ENCODE assay signal across 16 mouse cellular contexts in the genomic region with DNA sequence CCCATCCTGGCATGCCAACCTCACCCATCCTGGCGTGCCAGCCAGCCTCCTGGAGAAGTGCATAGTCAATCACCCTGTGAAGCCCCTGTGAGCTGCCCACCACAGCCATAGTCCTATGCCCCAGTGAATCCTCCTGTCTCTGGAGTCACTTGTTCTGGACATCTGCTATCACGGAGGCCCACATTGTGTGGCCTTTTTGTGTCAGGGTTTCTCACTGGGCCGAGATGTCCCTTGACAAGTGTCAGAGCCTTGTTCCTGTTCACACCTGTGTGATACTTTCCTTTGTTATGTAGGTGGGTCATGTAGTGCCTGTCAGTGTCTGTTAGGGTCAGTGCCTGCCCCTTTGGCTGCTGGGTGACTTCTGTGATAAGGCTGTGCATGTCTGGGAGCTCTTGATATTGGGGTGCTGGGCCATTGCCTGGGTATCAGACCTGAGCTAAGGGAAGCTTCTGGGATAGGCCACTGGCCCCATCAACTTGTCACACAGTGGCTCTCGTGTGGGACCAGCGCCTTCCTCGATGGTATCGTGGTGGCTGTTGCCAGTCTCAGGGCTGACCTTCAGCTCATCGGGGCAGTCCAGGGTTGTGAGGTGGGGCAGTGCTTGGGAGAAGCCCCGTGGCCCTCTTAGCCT. TPM values are rescaled to one million over a fixed set of nuclear protein-coding genes. Genes with fewer than 3 reads are reported as not detected.
DNase-seq lines count a peak whose midpoint lies in the region; ATAC-seq and TF ChIP-seq lines count a peak whose summit lies in the region.
"Had no signal": no experiment of that assay in that cellular context is flagged by ENCODE, and none has a peak within 500 bp of the region (broad histone marks: within the 10 kb centered on the region; RNA-seq: fewer than 3 reads in every experiment).

No protein-coding gene starts in this region.

- 95% methylated on average over 9 of the region's 9 CpGs for WGBS in forebrain, embryonic 15.5 days

- TF ChIP-seq CTCF in gastrocnemius, adult 2 months (IDR thresholded peaks at IDR 0.05), result no peak

- no peak overlapping the region for H3K27ac ChIP-seq in gastrocnemius, adult 2 months
- H3K27ac ChIP-seq in forebrain, embryonic 15.5 days (replicated peaks), result no peak overlapping the region
- H3K27ac ChIP-seq: forebrain, embryonic 10.5 days; heart, adult 2 months; hindbrain, embryonic 15.5 days; limb, embryonic 15.5 days had no signal

- no peak overlapping the region for H3K4me2 ChIP-seq in forebrain, embryonic 15.5 days (replicated peaks)
- H3K4me2 ChIP-seq: hindbrain, embryonic 15.5 days; limb, embryonic 15.5 days had no signal

- no peaks in the 10 kb centered on the region for H3K27me3 ChIP-seq in megakaryocyte, embryonic 14.5 days (replicated peaks)
- H3K27me3 ChIP-seq in erythroblast, embryonic 14.5 days (ENCODE audit: control insufficient read depth), result no peaks in the 10 kb centered on the region
- H3K27me3 ChIP-seq in forebrain, embryonic 15.5 days, result no peaks in the 10 kb centered on the region
- H3K27me3 ChIP-seq: hindbrain, embryonic 15.5 days; limb, embryonic 15.5 days had no signal

- no peak overlapping the region for H3K4me3 ChIP-seq in gastrocnemius, adult 2 months
- H3K4me3 ChIP-seq in megakaryocyte, embryonic 14.5 days (replicated peaks), result peak overlapping the region; percentile 67
- peak overlapping the region; percentile 51 for H3K4me3 ChIP-seq in erythroblast, embryonic 14.5 days (replicated peaks)
- no peak overlapping the region for H3K4me3 ChIP-seq in forebrain, embryonic 15.5 days
- H3K4me3 ChIP-seq: heart, adult 2 months; hindbrain, embryonic 15.5 days; limb, embryonic 15.5 days had no signal

- intact Hi-C loops in gastrocnemius, adult 2 months (cut with DNase I), result no loop called here

- no peaks in the 10 kb centered on the region for H3K9me3 ChIP-seq in megakaryocyte, embryonic 14.5 days
- peaks cover 9% of the 10 kb centered on the region for H3K9me3 ChIP-seq in erythroblast, embryonic 14.5 days (ENCODE audit: control insufficient read depth, low read length)
- H3K9me3 ChIP-seq in forebrain, embryonic 15.5 days, result no peaks in the 10 kb centered on the region
- H3K9me3 ChIP-seq: forebrain, embryonic 10.5 days; hindbrain, embryonic 15.5 days; limb, embryonic 15.5 days had no signal

- DNase-seq in gastrocnemius, adult 2 months, result peak; percentile 18
- DNase-seq in gastrocnemius, postnatal 4 days (ENCODE audit: low spot score in 2 of 2), result no peak
- DNase-seq in urinary bladder, adult 2 months (ENCODE audit: low spot score), result no peak
- DNase-seq: adrenal gland, adult 8-10 months; cerebellum, adult 9-11 months; heart, adult 2 months; kidney, adult 9 months; right cerebral cortex, adult 18-20 months had no signal

- peaks cover 91% of the 10 kb centered on the region for H3K4me1 ChIP-seq in megakaryocyte, embryonic 14.5 days
- H3K4me1 ChIP-seq in erythroblast, embryonic 14.5 days (ENCODE audit: control insufficient read depth), result peaks cover 97% of the 10 kb centered on the region
- peaks cover 13% of the 10 kb centered on the region for H3K4me1 ChIP-seq in forebrain, embryonic 15.5 days

- peaks cover 98% of the 10 kb centered on the region for H3K36me3 ChIP-seq in megakaryocyte, embryonic 14.5 days (replicated peaks; ENCODE audit: low read length)
- H3K36me3 ChIP-seq in erythroblast, embryonic 14.5 days (ENCODE audit: control insufficient read depth), result peaks cover 100% of the 10 kb centered on the region
- H3K36me3 ChIP-seq in forebrain, embryonic 15.5 days, result peaks cover 41% of the 10 kb centered on the region

- ATAC-seq in megakaryocyte, adult 5-6 weeks (ENCODE audit: poor library complexity, severe bottlenecking), result no peak
- ATAC-seq in megakaryocyte progenitor cell, adult 5-6 weeks (replicated peaks; ENCODE audit: poor library complexity), result peak; percentile 85
- no peak for ATAC-seq in forebrain, embryonic 15.5 days (replicated peaks)

- no peak overlapping the region for H3K9ac ChIP-seq in forebrain, embryonic 15.5 days (replicated peaks)
- H3K9ac ChIP-seq: hindbrain, embryonic 15.5 days; limb, embryonic 15.5 days had no signal

RNA-seq across cellular contexts. Expression of a gene that starts 8.4 kb away (rescaled TPM):
- 100 to 1,000 TPM; 144 to 153 TPM for total RNA-seq in gastrocnemius, adult 2 months (2021)
- total RNA-seq in gastrocnemius, postnatal 4 days (2021), result 100 to 1,000 TPM; 116 to 125 TPM
- polyA plus RNA-seq in megakaryocyte, embryonic 14.5 days (2012; ENCODE audit: insufficient read depth, low replicate concordance), result 153 and 200 TPM in 2 replicates
- total RNA-seq in megakaryocyte, adult 5-6 weeks (2015), result 58.0 and 60.7 TPM in 2 replicates
- total RNA-seq in megakaryocyte, adult 5-6 weeks (2017), result 142 and 146 TPM in 2 replicates
- polyA plus RNA-seq in erythroblast, embryonic 14.5 days (2012), result 69.2 and 71.6 TPM in 2 replicates
- 71.7 and 81.1 TPM in 2 replicates for total RNA-seq in megakaryocyte progenitor cell, adult 5-6 weeks (2015)
- 159 and 172 TPM in 2 replicates for total RNA-seq in megakaryocyte progenitor cell, adult 5-6 weeks (2017)
- 20.3 and 21.5 TPM in 2 replicates for polyA plus RNA-seq in forebrain, embryonic 15.5 days (2015; fragmentation: Nextera tagmentation; extraction: Ambion mirVana)
- polyA plus RNA-seq in urinary bladder, adult 2 months (2012; rRNA removed), result 77.3 and 89.9 TPM in 2 replicates

RNA-seq across cellular contexts. Expression of a gene that starts 14.4 kb away (rescaled TPM):
- total RNA-seq in gastrocnemius, adult 2 months (2021), result 100 to 1,000 TPM; 535 to 725 TPM
- total RNA-seq in gastrocnemius, postnatal 4 days (2021), result 100 to 1,000 TPM; 522 to 564 TPM
- 1,192 and 1,533 TPM in 2 replicates for polyA plus RNA-seq in megakaryocyte, embryonic 14.5 days (2012; ENCODE audit: insufficient read depth, low replicate concordance)
- total RNA-seq in megakaryocyte, adult 5-6 weeks (2015), result 161 and 162 TPM in 2 replicates
- total RNA-seq in megakaryocyte, adult 5-6 weeks (2017), result 31.0 and 34.7 TPM in 2 replicates
- polyA plus RNA-seq in erythroblast, embryonic 14.5 days (2012), result 139 and 144 TPM in 2 replicates
- total RNA-seq in megakaryocyte progenitor cell, adult 5-6 weeks (2015), result 187 and 199 TPM in 2 replicates
- total RNA-seq in megakaryocyte progenitor cell, adult 5-6 weeks (2017), result 37.6 and 39.3 TPM in 2 replicates
- 437 and 444 TPM in 2 replicates for polyA plus RNA-seq in forebrain, embryonic 15.5 days (2015; fragmentation: Nextera tagmentation; extraction: Ambion mirVana)
- 367 and 372 TPM in 2 replicates for polyA plus RNA-seq in urinary bladder, adult 2 months (2012; rRNA removed)

RNA-seq across cellular contexts. Expression of a gene that starts 16.6 kb away (rescaled TPM):
- total RNA-seq in gastrocnemius, adult 2 months (2021), result 1 to 10 TPM; 1.8 to 2.3 TPM
- 1 to 10 TPM; 2.2 to 2.7 TPM for total RNA-seq in gastrocnemius, postnatal 4 days (2021)
- 4.8 and 11.7 TPM in 2 replicates for polyA plus RNA-seq in megakaryocyte, embryonic 14.5 days (2012; ENCODE audit: insufficient read depth, low replicate concordance)
- total RNA-seq in megakaryocyte, adult 5-6 weeks (2015), result 1.6 and 2.2 TPM in 2 replicates
- total RNA-seq in megakaryocyte, adult 5-6 weeks (2017), result 1.4 TPM in 1 of 2 replicates, not detected in the other
- polyA plus RNA-seq in erythroblast, embryonic 14.5 days (2012), result 0.15 and 0.52 TPM in 2 replicates
- 3.8 and 4.8 TPM in 2 replicates for total RNA-seq in megakaryocyte progenitor cell, adult 5-6 weeks (2015)
- 2.0 and 2.2 TPM in 2 replicates for total RNA-seq in megakaryocyte progenitor cell, adult 5-6 weeks (2017)
- 29.7 and 39.5 TPM in 2 replicates for polyA plus RNA-seq in forebrain, embryonic 15.5 days (2015; fragmentation: Nextera tagmentation; extraction: Ambion mirVana)
- polyA plus RNA-seq in urinary bladder, adult 2 months (2012; rRNA removed), result 9.2 and 12.2 TPM in 2 replicates

RNA-seq across cellular contexts. Expression of a gene that starts 18.7 kb away (rescaled TPM):
- 1 to 10 TPM; 6.2 to 7.1 TPM for total RNA-seq in gastrocnemius, adult 2 months (2021)
- 10 to 100 TPM; 13.0 to 13.6 TPM for total RNA-seq in gastrocnemius, postnatal 4 days (2021)
- polyA plus RNA-seq in megakaryocyte, embryonic 14.5 days (2012; ENCODE audit: insufficient read depth, low replicate concordance), result 151 and 347 TPM in 2 replicates
- total RNA-seq in megakaryocyte, adult 5-6 weeks (2015), result 32.4 and 33.0 TPM in 2 replicates
- total RNA-seq in megakaryocyte, adult 5-6 weeks (2017), result 41.9 and 46.7 TPM in 2 replicates
- polyA plus RNA-seq in erythroblast, embryonic 14.5 days (2012), result 3.4 and 3.9 TPM in 2 replicates
- 16.9 and 19.5 TPM in 2 replicates for total RNA-seq in megakaryocyte progenitor cell, adult 5-6 weeks (2015)
- 19.1 and 24.0 TPM in 2 replicates for total RNA-seq in megakaryocyte progenitor cell, adult 5-6 weeks (2017)
- polyA plus RNA-seq in forebrain, embryonic 15.5 days (2015; fragmentation: Nextera tagmentation; extraction: Ambion mirVana), result 13.4 TPM in 2 replicates
- 34.0 and 35.4 TPM in 2 replicates for polyA plus RNA-seq in urinary bladder, adult 2 months (2012; rRNA removed)

RNA-seq across cellular contexts. Expression of a gene that starts 24.0 kb away (rescaled TPM):
- 10 to 100 TPM; 34.3 to 39.8 TPM for total RNA-seq in gastrocnemius, adult 2 months (2021)
- total RNA-seq in gastrocnemius, postnatal 4 days (2021), result 10 to 100 TPM; 67.7 to 74.0 TPM
- polyA plus RNA-seq in megakaryocyte, embryonic 14.5 days (2012; ENCODE audit: insufficient read depth, low replicate concordance), result 171 and 203 TPM in 2 replicates
- total RNA-seq in megakaryocyte, adult 5-6 weeks (2015), result 29.5 and 29.6 TPM in 2 replicates
- total RNA-seq in megakaryocyte, adult 5-6 weeks (2017), result 22.4 and 36.1 TPM in 2 replicates
- 7.0 and 9.3 TPM in 2 replicates for polyA plus RNA-seq in erythroblast, embryonic 14.5 days (2012)
- 21.4 and 22.2 TPM in 2 replicates for total RNA-seq in megakaryocyte progenitor cell, adult 5-6 weeks (2015)
- 12.7 and 17.9 TPM in 2 replicates for total RNA-seq in megakaryocyte progenitor cell, adult 5-6 weeks (2017)
- polyA plus RNA-seq in forebrain, embryonic 15.5 days (2015; fragmentation: Nextera tagmentation; extraction: Ambion mirVana), result 33.0 and 34.9 TPM in 2 replicates
- polyA plus RNA-seq in urinary bladder, adult 2 months (2012; rRNA removed), result 21.2 and 30.5 TPM in 2 replicates

Comparison
In these comparisons a context has a peak if more than half of its experiments do, and no peak if none do; other contexts are left out.
1. H3K4me3 ChIP-seq: peak in megakaryocyte, embryonic 14.5 days (single experiment) and erythroblast, embryonic 14.5 days (single experiment); none in gastrocnemius, adult 2 months (single experiment) and forebrain, embryonic 15.5 days (single experiment).